Mouse (Mus musculus): ENCODE measurements around the gene Gm42878. TPM values are rescaled to one million over a fixed set of nuclear protein-coding genes. Genes with fewer than 3 reads are reported as not detected.
A peak's percentile ranks its signal among the peaks of the same experiment; 100 is the strongest.

Gene Gm42878
- 0.13 TPM for polyA plus RNA-seq (2012; fragmentation: generic; extraction: Trizol)

DNA sequence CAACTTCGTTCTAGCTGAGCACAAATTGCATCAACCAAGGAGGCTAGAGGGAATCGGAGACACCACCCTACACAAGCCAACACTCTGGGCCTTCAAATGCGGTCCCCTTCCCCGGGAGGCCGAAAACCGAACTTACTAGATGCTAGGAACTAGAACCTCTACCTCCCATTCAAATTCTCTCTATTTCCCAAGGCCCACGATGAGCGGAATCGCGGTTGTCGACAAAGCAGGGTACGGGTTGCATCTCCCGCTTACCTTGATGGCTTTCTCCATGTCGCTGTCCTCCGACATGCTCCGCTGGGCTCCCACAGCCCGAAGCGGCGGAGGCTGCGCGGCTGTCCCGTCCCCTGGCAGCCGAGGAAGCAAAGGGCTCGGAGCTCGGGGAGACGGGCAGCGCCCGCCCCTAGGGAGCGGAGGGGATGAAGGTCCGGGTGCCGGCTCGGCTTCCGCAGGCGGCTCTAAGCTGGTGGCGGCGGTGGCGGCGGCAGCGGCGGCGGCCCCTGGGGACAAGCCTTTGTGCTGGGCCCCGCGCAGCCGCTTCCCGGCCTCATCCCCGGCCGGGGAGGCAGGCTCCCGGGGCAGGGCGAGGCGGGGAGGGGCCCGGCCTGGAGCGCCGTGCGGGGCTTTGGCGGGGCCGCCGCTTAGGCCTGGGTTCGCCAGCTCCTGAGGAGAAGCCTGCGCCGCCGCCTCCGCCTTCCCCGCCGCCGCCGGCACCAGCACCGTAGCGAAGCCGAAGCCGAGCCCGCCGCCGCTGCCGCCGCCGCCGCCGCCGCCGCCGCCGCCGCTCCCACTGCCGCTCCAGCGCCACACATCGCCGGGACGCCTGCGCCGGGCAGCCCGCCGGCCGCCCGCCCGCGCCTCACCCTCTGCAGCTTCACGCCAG lies at the start of gene Gm42878, which contains the start of gene Adam1a:
Gm42878 (minus strand) TSS at position 573 of the 883 bp plus-strand sequence.
Adam1a (minus strand) TSS at position 573 of the 883 bp plus-strand sequence.
- TF ChIP-seq E2F4 (IDR thresholded peaks at IDR 0.05; ENCODE audit: insufficient read depth) (no peak), REST (IDR thresholded peaks at IDR 0.05; ENCODE audit: insufficient read depth, insufficient read length) (no peak), CEBPB (IDR thresholded peaks at IDR 0.05; ENCODE audit: insufficient read depth, poor library complexity, severe bottlenecking) (no peak), USF1 (IDR thresholded peaks at IDR 0.05; ENCODE audit: low read depth) (no peak)
- peak within 1 kb of the TSS; percentile 60 for H3K4me3 ChIP-seq
- H3K36me3 ChIP-seq (ENCODE audit: control insufficient read depth, insufficient read depth), result no peaks in the 10 kb centered on the region

GRCm38 (mm10) chr5:121594714-121595313 lies 49.5 kb upstream of the Gm42878 start:
- Histone ChIP-seq H3K36me3 (ENCODE audit: control insufficient read depth, insufficient read depth) (no peaks in the 10 kb centered on the region), H3ac (ENCODE audit: control insufficient read depth, insufficient read length) (no peak overlapping the region), H3K27me3 (ENCODE audit: control insufficient read depth, insufficient read depth, insufficient read length) (no peaks in the 10 kb centered on the region), H3K4me3 (peak overlapping the region; percentile 66), H3K79me2 (ENCODE audit: control insufficient read depth, insufficient read depth) (no peaks in the 10 kb centered on the region), H3K4me2 (ENCODE audit: low read depth) (peak overlapping the region; percentile 98)
- no peak for TF ChIP-seq TCF3 (IDR thresholded peaks at IDR 0.05; ENCODE audit: insufficient read length, low read depth)
- no peak for TF ChIP-seq MYOD1 (IDR thresholded peaks at IDR 0.05; ENCODE audit: control insufficient read depth in 1 of 3, insufficient read length in 2 of 3, low read depth in 2 of 3)
- TF ChIP-seq POLR2AphosphoS2 (IDR thresholded peaks at IDR 0.05; ENCODE audit: insufficient read length, low read depth), result no peak
- no peak for TF ChIP-seq MYOG (IDR thresholded peaks at IDR 0.05; ENCODE audit: control insufficient read depth in 1 of 3, insufficient read depth in 1 of 3, insufficient read length in 2 of 3, low read depth in 2 of 3)
- no peak for TF ChIP-seq TCF12 (IDR thresholded peaks at IDR 0.05; ENCODE audit: insufficient read depth, poor library complexity, severe bottlenecking)
- no peak for TF ChIP-seq USF1 (IDR thresholded peaks at IDR 0.05; ENCODE audit: low read depth)
- no peak for TF ChIP-seq CEBPB (IDR thresholded peaks at IDR 0.05; ENCODE audit: insufficient read depth, poor library complexity, severe bottlenecking)
- TF ChIP-seq SRF (IDR thresholded peaks at IDR 0.05; ENCODE audit: control insufficient read depth, insufficient read length, low read depth), result no peak
- no peak for TF ChIP-seq MAX (IDR thresholded peaks at IDR 0.05; ENCODE audit: low read depth)
- TF ChIP-seq E2F4 (IDR thresholded peaks at IDR 0.05; ENCODE audit: insufficient read depth), result no peak
- no peak for TF ChIP-seq POLR2A (IDR thresholded peaks at IDR 0.05; ENCODE audit: insufficient read length, low read depth)

More for the DNA sequence above, at the start of gene Gm42878, which contains the start of gene Adam1a:
- Histone ChIP-seq H3K4me2 (ENCODE audit: low read depth) (peak within 1 kb of the TSS; percentile 84), H3K27me3 (ENCODE audit: control insufficient read depth, insufficient read depth, insufficient read length) (no peaks in the 10 kb centered on the region), H3K79me2 (ENCODE audit: control insufficient read depth, insufficient read depth) (peaks cover 50% of the 10 kb centered on the region), H3ac (ENCODE audit: control insufficient read depth, insufficient read length) (peak within 1 kb of the TSS; percentile 96)

GRCm38 (mm10) chr5:121593451-121594401 lies 48.4 kb upstream of the Gm42878 start, which contains the start of gene Aldh2:
Gene Aldh2 (minus strand): TSS chr5:121593824.
- Histone ChIP-seq H3K79me2 (ENCODE audit: control insufficient read depth, insufficient read depth) (no peaks in the 10 kb centered on the region), H3K4me3 (peak within 1 kb of the TSS; percentile 66), H3K27me3 (ENCODE audit: control insufficient read depth, insufficient read depth, insufficient read length) (no peaks in the 10 kb centered on the region), H3K4me2 (ENCODE audit: low read depth) (peak within 1 kb of the TSS; percentile 98), H3K36me3 (ENCODE audit: control insufficient read depth, insufficient read depth) (no peaks in the 10 kb centered on the region), H3ac (ENCODE audit: control insufficient read depth, insufficient read length) (peak within 1 kb of the TSS; percentile 88)
- peak; percentile 96 for TF ChIP-seq USF1 (IDR thresholded peaks at IDR 0.05; ENCODE audit: low read depth)
- TF ChIP-seq POLR2A (IDR thresholded peaks at IDR 0.05; ENCODE audit: insufficient read length, low read depth), result peak; percentile 95
- TF ChIP-seq CEBPB (IDR thresholded peaks at IDR 0.05; ENCODE audit: insufficient read depth, poor library complexity, severe bottlenecking), result no peak
- TF ChIP-seq MYOD1 (IDR thresholded peaks at IDR 0.05; ENCODE audit: control insufficient read depth in 1 of 3, insufficient read length in 2 of 3, low read depth in 2 of 3), result no peak
- no peak for TF ChIP-seq REST (IDR thresholded peaks at IDR 0.05; ENCODE audit: insufficient read depth, insufficient read length)
- TF ChIP-seq POLR2AphosphoS2 (IDR thresholded peaks at IDR 0.05; ENCODE audit: insufficient read length, low read depth), result peak; percentile 88

- peak overlapping the region; percentile 98 for H3K4me2 ChIP-seq (ENCODE audit: low read depth)
- H3K36me3 ChIP-seq (ENCODE audit: control insufficient read depth, insufficient read depth), result no peaks in the 10 kb centered on the region
- H3K27me3 ChIP-seq (ENCODE audit: control insufficient read depth, insufficient read depth, insufficient read length), result no peaks in the 10 kb centered on the region
- no peaks in the 10 kb centered on the region for H3K79me2 ChIP-seq (ENCODE audit: control insufficient read depth, insufficient read depth)
- peak overlapping the region; percentile 88 for H3ac ChIP-seq (ENCODE audit: control insufficient read depth, insufficient read length)
- no peak for TF ChIP-seq MAX (IDR thresholded peaks at IDR 0.05; ENCODE audit: low read depth)
- no peak for TF ChIP-seq SRF (IDR thresholded peaks at IDR 0.05; ENCODE audit: control insufficient read depth, insufficient read length, low read depth)
- no peak for TF ChIP-seq TCF3 (IDR thresholded peaks at IDR 0.05; ENCODE audit: insufficient read length, low read depth)
- H3K4me3 ChIP-seq, result peak overlapping the region; percentile 66
Measured at GRCm38 (mm10) chr5:121592816-121593407, 47.6 kb upstream of the Gm42878 start.

All from myocyte (in vitro differentiated cells).